ENCODE assay signal across 8 mouse cellular contexts in the genomic region with DNA sequence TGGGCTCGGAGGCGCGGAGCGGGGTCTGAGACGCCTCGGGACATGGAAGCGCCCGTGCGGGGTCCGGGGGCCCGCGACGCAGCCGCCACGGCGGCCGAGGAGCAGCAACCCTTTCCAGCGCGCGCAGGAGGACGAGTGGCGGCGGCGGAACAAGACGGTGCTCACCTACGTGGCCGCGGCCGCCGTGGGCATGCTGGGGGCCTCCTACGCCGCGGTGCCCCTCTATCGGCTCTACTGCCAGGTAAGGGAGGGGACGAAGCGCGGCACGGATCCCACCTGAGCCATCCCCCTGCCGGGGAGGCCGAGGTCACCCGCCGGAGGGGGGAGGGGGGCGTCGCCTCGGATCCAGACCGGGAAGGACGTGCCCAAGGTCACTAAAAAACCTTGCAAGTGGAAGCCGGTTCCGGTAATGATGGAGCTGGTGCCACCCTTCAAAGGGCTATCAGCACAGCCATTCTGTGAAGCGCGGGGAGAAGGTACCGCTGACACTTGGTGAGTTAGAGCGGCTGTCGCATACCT. TPM values are rescaled to one million over a fixed set of nuclear protein-coding genes. Genes with fewer than 3 reads are reported as not detected.
DNase-seq lines count a peak whose midpoint lies in the region; ATAC-seq lines count a peak whose summit lies in the region.

No protein-coding gene starts in this region.

- peaks cover 29% of the 10 kb centered on the region for H3K4me1 ChIP-seq in forebrain, embryonic 10.5 days
- peaks cover 39% of the 10 kb centered on the region for H3K4me1 ChIP-seq in liver, embryonic 12.5 days
- H3K4me1 ChIP-seq in neural tube, embryonic 14.5 days (ENCODE audit: control insufficient read depth, insufficient read depth, low read length), result peaks cover 13% of the 10 kb centered on the region

- H3K27ac ChIP-seq in forebrain, embryonic 10.5 days, result peak overlapping the region; percentile 99
- peak overlapping the region; percentile 90 for H3K27ac ChIP-seq in liver, embryonic 12.5 days
- H3K27ac ChIP-seq in neural tube, embryonic 14.5 days (ENCODE audit: low read depth, low read length), result peak overlapping the region; percentile 92

- peak overlapping the region; percentile 88 for H3K4me3 ChIP-seq in forebrain, embryonic 10.5 days
- H3K4me3 ChIP-seq in liver, embryonic 12.5 days, result peak overlapping the region; percentile 98
- H3K4me3 ChIP-seq in neural tube, embryonic 14.5 days (ENCODE audit: low read depth, low read length), result peak overlapping the region; percentile 83

- H3K9me3 ChIP-seq in forebrain, embryonic 10.5 days, result no peaks in the 10 kb centered on the region
- H3K9me3 ChIP-seq in liver, embryonic 12.5 days (replicated peaks), result no peaks in the 10 kb centered on the region
- H3K9me3 ChIP-seq in neural tube, embryonic 14.5 days (ENCODE audit: control insufficient read depth, low read length), result no peaks in the 10 kb centered on the region

- H3K9ac ChIP-seq in liver, embryonic 12.5 days, result peak overlapping the region; percentile 99
- peak overlapping the region; percentile 98 for H3K9ac ChIP-seq in neural tube, embryonic 14.5 days (replicated peaks; ENCODE audit: low read depth, low read length)

- under 1% methylated on average over 53 of the region's 54 CpGs for WGBS in forebrain, embryonic 10.5 days
- WGBS in liver, embryonic 12.5 days (ENCODE audit: insufficient replicate concordance), result under 1% methylated on average over 52 of the region's 54 CpGs
- WGBS in neural tube, embryonic 14.5 days, result 0% methylated on average over 42 of the region's 54 CpGs

- no peak for DNase-seq in cerebellum, adult 8-10 months
- DNase-seq in thymus, postnatal 0 days (ENCODE audit: low spot score), result peak; percentile 35
- DNase-seq in thymus, postnatal 25 days, result no peak
- DNase-seq in forebrain, embryonic 10.5 days (ENCODE audit: extremely low spot score, low spot score), result no peak
- peak; percentile 64 for DNase-seq in induced T-regulatory cell, adult 2 months (ENCODE audit: low read depth)

- no peaks in the 10 kb centered on the region for H3K27me3 ChIP-seq in forebrain, embryonic 10.5 days (ENCODE audit: poor library complexity, severe bottlenecking)
- no peaks in the 10 kb centered on the region for H3K27me3 ChIP-seq in liver, embryonic 12.5 days (replicated peaks)
- no peaks in the 10 kb centered on the region for H3K27me3 ChIP-seq in neural tube, embryonic 14.5 days (ENCODE audit: control insufficient read depth, insufficient read depth, low read length)

- peak; percentile 45 for ATAC-seq in cerebellum, adult (ENCODE audit: insufficient number of reproducible peaks, low FRiP score, low TSS enrichment)
- peak; percentile 68 for ATAC-seq in liver, embryonic 12.5 days
- peak; percentile 16 for ATAC-seq in neural tube, embryonic 14.5 days (ENCODE audit: low read depth)

- peak overlapping the region; percentile 75 for H3K4me2 ChIP-seq in liver, embryonic 12.5 days
- peak overlapping the region; percentile 50 for H3K4me2 ChIP-seq in neural tube, embryonic 14.5 days (ENCODE audit: low read depth, low read length)

- H3K36me3 ChIP-seq in forebrain, embryonic 10.5 days (replicated peaks), result peaks cover 38% of the 10 kb centered on the region
- peaks cover 28% of the 10 kb centered on the region for H3K36me3 ChIP-seq in liver, embryonic 12.5 days
- no peaks in the 10 kb centered on the region; the same call in 1 of the 2 replicates for H3K36me3 ChIP-seq in neural tube, embryonic 14.5 days (ENCODE audit: control insufficient read depth, insufficient read depth, low read length)

RNA-seq across cellular contexts. Expression of a gene that starts 0.4 kb away (rescaled TPM):
- polyA plus RNA-seq in thymus, postnatal 0 days (2015; fragmentation: Nextera tagmentation; extraction: Ambion mirVana), result 23.2 and 31.1 TPM in 2 replicates
- polyA plus RNA-seq in forebrain, embryonic 10.5 days (2016; fragmentation: Nextera tagmentation; extraction: Ambion mirVana), result 30.2 and 32.2 TPM in 2 replicates
- polyA plus RNA-seq in liver, embryonic 12.5 days (2016; fragmentation: Nextera tagmentation; extraction: Ambion mirVana), result 38.2 and 40.5 TPM in 2 replicates
- polyA plus RNA-seq in neural tube, embryonic 14.5 days (2014; fragmentation: Nextera tagmentation; extraction: Ambion mirVana), result 29.3 and 32.3 TPM in 2 replicates

RNA-seq across cellular contexts. Expression of a gene that starts 0.5 kb away (rescaled TPM):
- polyA plus RNA-seq in thymus, postnatal 0 days (2015; fragmentation: Nextera tagmentation; extraction: Ambion mirVana), result 6.3 and 7.2 TPM in 2 replicates
- polyA plus RNA-seq in forebrain, embryonic 10.5 days (2016; fragmentation: Nextera tagmentation; extraction: Ambion mirVana), result 36.5 and 37.6 TPM in 2 replicates
- 11.2 and 12.9 TPM in 2 replicates for polyA plus RNA-seq in liver, embryonic 12.5 days (2016; fragmentation: Nextera tagmentation; extraction: Ambion mirVana)
- polyA plus RNA-seq in neural tube, embryonic 14.5 days (2014; fragmentation: Nextera tagmentation; extraction: Ambion mirVana), result 18.1 and 22.2 TPM in 2 replicates

RNA-seq across cellular contexts. Expression of a gene that starts 49.8 kb away (rescaled TPM):
- polyA plus RNA-seq in thymus, postnatal 0 days (2015; fragmentation: Nextera tagmentation; extraction: Ambion mirVana), result 9.2 and 9.9 TPM in 2 replicates
- polyA plus RNA-seq in forebrain, embryonic 10.5 days (2016; fragmentation: Nextera tagmentation; extraction: Ambion mirVana), result 19.6 and 23.2 TPM in 2 replicates
- 60.4 and 64.9 TPM in 2 replicates for polyA plus RNA-seq in liver, embryonic 12.5 days (2016; fragmentation: Nextera tagmentation; extraction: Ambion mirVana)
- 25.5 and 27.0 TPM in 2 replicates for polyA plus RNA-seq in neural tube, embryonic 14.5 days (2014; fragmentation: Nextera tagmentation; extraction: Ambion mirVana)

Comparison
In these comparisons a context has a peak if more than half of its experiments do, and no peak if none do; other contexts are left out.
1. DNase-seq: peak in thymus, postnatal 0 days (single experiment) and induced T-regulatory cell, adult 2 months (single experiment); none in cerebellum, adult 8-10 months (single experiment), thymus, postnatal 25 days (single experiment) and forebrain, embryonic 10.5 days (single experiment).
2. ATAC-seq: peak in every context shown above with its lines; median percentile 68 in liver, embryonic 12.5 days; 45 in cerebellum, adult; 16 in neural tube, embryonic 14.5 days.
3. Peak in every context shown above with its lines, with median percentiles within 50 percentile points of each other: H3K27ac ChIP-seq and H3K4me3 ChIP-seq.